Mouse (Mus musculus): ENCODE data around the gene Jrkl.
A peak's percentile ranks its signal among the peaks of the same experiment; 100 is the strongest.

The Jrkl gene

GRCm38 (mm10) chr9:13245481-13245880, at the start of gene Jrkl:
Gene Jrkl (minus strand): TSS chr9:13245829.
- peak; percentile 9 to 12 for DNase-seq (ENCODE audit: low spot score in 2 of 2)

- DNase-seq (ENCODE audit: low spot score in 2 of 2), result no peak
Observed at GRCm38 (mm10) chr9:13287482-13287881, 41.9 kb upstream of the Jrkl start.

GRCm38 (mm10) chr9:13273219-13273618, 27.6 kb upstream of the Jrkl start:
- no peak for DNase-seq (ENCODE audit: low spot score in 2 of 2)

- no peak for DNase-seq (ENCODE audit: low spot score in 2 of 2)
Observed at GRCm38 (mm10) chr9:13260980-13261379, 15.4 kb upstream of the Jrkl start.

GRCm38 (mm10) chr9:13258173-13258572, 12.5 kb upstream of the Jrkl start:
- DNase-seq (ENCODE audit: low spot score in 2 of 2), result no peak

- DNase-seq (ENCODE audit: low spot score in 2 of 2), result no peak
Observed at GRCm38 (mm10) chr9:13256726-13257125, 11.1 kb upstream of the Jrkl start.

GRCm38 (mm10) chr9:13251251-13251650, 5.6 kb upstream of the Jrkl start:
- no peak for DNase-seq (ENCODE audit: low spot score in 2 of 2)

- no peak for DNase-seq (ENCODE audit: low spot score in 2 of 2)
Observed at GRCm38 (mm10) chr9:13248104-13248503, 2.5 kb upstream of the Jrkl start.

- peak; percentile 31 to 65 for DNase-seq (ENCODE audit: low spot score in 2 of 2)
Observed at GRCm38 (mm10) chr9:13246815-13247638, 1.4 kb upstream of the Jrkl start, which contains the start of gene Ccdc82. Gene Ccdc82 (plus strand): TSS chr9:13246955.

- DNase-seq (ENCODE audit: low spot score in 2 of 2), result no peak
Observed at GRCm38 (mm10) chr9:13242321-13242720, 3.3 kb downstream of the Jrkl start.

GRCm38 (mm10) chr9:13231545-13232216, 13.9 kb downstream of the Jrkl start:
- no peak for DNase-seq (ENCODE audit: low spot score in 2 of 2)

GRCm38 (mm10) chr9:13230553-13230952, 15.1 kb downstream of the Jrkl start:
- DNase-seq (ENCODE audit: low spot score in 2 of 2), result no peak

GRCm38 (mm10) chr9:13225872-13226271, 19.8 kb downstream of the Jrkl start:
- DNase-seq (ENCODE audit: low spot score in 2 of 2), result no peak

GRCm38 (mm10) chr9:13206369-13206768, 39.3 kb downstream of the Jrkl start:
- no peak for DNase-seq (ENCODE audit: low spot score in 2 of 2)

GRCm38 (mm10) chr9:13203681-13204080, 41.9 kb downstream of the Jrkl start:
- DNase-seq (ENCODE audit: low spot score in 2 of 2), result no peak

- no peak for DNase-seq (ENCODE audit: low spot score in 2 of 2)
Observed at GRCm38 (mm10) chr9:13203109-13203508, 42.5 kb downstream of the Jrkl start.

- DNase-seq (ENCODE audit: low spot score in 2 of 2), result no peak
Observed at GRCm38 (mm10) chr9:13200079-13200478, 45.5 kb downstream of the Jrkl start.

GRCm38 (mm10) chr9:13195762-13196161, 49.9 kb downstream of the Jrkl start:
- peak in 1 of 2 experiments; percentile 20 for DNase-seq (ENCODE audit: low spot score in 2 of 2)

- no peak for DNase-seq (ENCODE audit: low spot score in 2 of 2)
Observed at GRCm38 (mm10) chr9:13195268-13195667, 50.4 kb downstream of the Jrkl start.

- no peak for DNase-seq (ENCODE audit: low spot score in 2 of 2)
Observed at GRCm38 (mm10) chr9:13194619-13195018, 51.0 kb downstream of the Jrkl start.

Measured in frontal cortex, postnatal 25 days (tissue).